Mouse (Mus musculus): ENCODE data around the gene Slc35c2. TPM values are rescaled to one million over a fixed set of nuclear protein-coding genes. Genes with fewer than 3 reads are reported as not detected.

Slc35c2 gene
- polyA plus RNA-seq, 1 experiment from 2014 or later = 38.0 TPM

DNA sequence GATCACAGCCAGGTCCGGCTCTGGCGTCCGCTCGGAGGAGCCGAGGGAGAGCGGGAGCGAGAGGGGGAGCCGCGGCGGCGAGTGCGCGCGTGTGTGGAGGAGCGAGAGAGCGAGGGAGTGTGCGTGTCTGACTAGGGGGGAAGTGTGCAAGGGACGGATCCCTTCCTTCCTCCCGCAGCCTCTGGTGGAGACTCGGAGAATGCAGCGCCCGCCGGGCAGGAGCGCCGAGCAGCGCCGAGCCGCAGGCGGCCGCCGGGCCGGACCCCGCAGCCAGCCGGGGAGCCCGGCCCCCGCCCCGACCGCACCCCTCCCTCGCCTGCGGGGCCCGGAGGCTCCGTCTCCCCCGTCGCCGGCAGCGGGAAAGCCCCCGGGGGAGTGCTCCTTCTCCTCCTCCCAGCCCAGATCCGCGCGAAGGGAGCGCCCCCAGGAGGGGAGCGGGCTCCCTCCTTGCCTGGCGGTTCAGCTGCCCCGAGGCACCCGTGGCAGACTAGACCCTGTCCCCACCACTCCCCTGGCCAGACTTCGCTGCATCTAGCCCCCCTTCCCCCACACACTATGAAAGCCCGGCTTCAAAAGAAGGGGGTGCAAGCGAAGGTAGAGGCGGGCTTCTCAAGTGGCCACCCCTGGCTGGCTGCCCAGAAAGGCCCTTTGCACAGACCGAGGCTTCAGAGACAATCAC is 52.9 kb downstream of the Slc35c2 start, which contains the start of gene Cdh22:
TSS of gene Cdh22 (minus strand) at position 241 of the 679 bp plus-strand sequence.
- Histone ChIP-seq H3K27me3 (ENCODE audit: control insufficient read depth, insufficient read depth, low read length) (peaks cover 98% of the 10 kb centered on the region), H3K9ac (ENCODE audit: low read length) (peak within 1 kb of the TSS; percentile 62), H3K9me3 (ENCODE audit: control insufficient read depth, low read length) (no peaks in the 10 kb centered on the region), H3K27ac (replicated peaks in 1 of 2; ENCODE audit: control insufficient read depth in 1 of 2, insufficient read depth in 1 of 2, low read depth in 2 of 2, low read length in 2 of 2) (no peak within 1 kb of the TSS), H3K4me1 (ENCODE audit: control insufficient read depth in 2 of 2, insufficient read depth in 2 of 2, low read length in 2 of 2) (peaks cover 0 to 18% of the 10 kb centered on the region in 2 experiments; a peak in 3 of 4 replicates), H3K4me3 (ENCODE audit: control insufficient read depth in 1 of 2, insufficient read depth in 1 of 2, low read depth in 1 of 2, low read length in 2 of 2) (peak within 1 kb of the TSS; percentile 49 to 59), H3K4me2 (ENCODE audit: low read length) (peak within 1 kb of the TSS; percentile 96), H3K36me3 (ENCODE audit: control insufficient read depth, insufficient read depth, low read length) (no peaks in the 10 kb centered on the region)
- ATAC-seq (ENCODE audit: insufficient number of reproducible peaks, insufficient read depth, low FRiP score, low read depth) = peak; percentile 38; the same call in 1 of the 2 replicates
- under 1% methylated on average over 38 of the region's 60 CpGs for WGBS

DNA sequence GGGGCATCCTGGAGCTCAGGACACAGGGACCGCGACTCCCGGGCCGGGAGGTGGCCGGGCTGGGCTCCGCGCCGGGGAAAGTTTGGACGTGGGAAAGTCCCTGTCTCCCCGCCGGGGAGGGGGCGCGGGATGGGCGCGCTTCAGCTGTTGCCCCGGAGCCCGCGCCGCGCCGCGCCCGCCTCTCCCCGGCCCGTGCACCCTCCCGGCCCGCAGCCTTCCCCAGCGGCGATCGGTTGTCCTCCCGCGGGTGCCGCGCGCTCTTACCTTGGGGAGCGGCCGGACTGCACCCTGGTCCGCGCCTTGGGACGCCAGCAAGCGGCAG is 53.4 kb downstream of the Slc35c2 start:
- Histone ChIP-seq H3K4me2 (ENCODE audit: low read length) (peak overlapping the region; percentile 96), H3K9me3 (ENCODE audit: control insufficient read depth, low read length) (no peaks in the 10 kb centered on the region), H3K27me3 (ENCODE audit: control insufficient read depth, insufficient read depth, low read length) (peaks cover 98% of the 10 kb centered on the region), H3K36me3 (ENCODE audit: control insufficient read depth, insufficient read depth, low read length) (no peaks in the 10 kb centered on the region), H3K4me3 (ENCODE audit: control insufficient read depth in 1 of 2, insufficient read depth in 1 of 2, low read depth in 1 of 2, low read length in 2 of 2) (peak overlapping the region; percentile 49 to 59), H3K4me1 (ENCODE audit: control insufficient read depth in 2 of 2, insufficient read depth in 2 of 2, low read length in 2 of 2) (peaks cover 0 to 18% of the 10 kb centered on the region in 2 experiments; a peak in 3 of 4 replicates), H3K9ac (ENCODE audit: low read length) (peak overlapping the region; percentile 62), H3K27ac (replicated peaks in 1 of 2; ENCODE audit: control insufficient read depth in 1 of 2, insufficient read depth in 1 of 2, low read depth in 2 of 2, low read length in 2 of 2) (no peak overlapping the region)
- under 1% methylated on average over 23 of the region's 41 CpGs for WGBS
- 0 out of 2 replicates have a peak, but pooled peaks have one; percentile 22 for ATAC-seq (ENCODE audit: insufficient number of reproducible peaks, insufficient read depth, low FRiP score, low read depth)

DNA sequence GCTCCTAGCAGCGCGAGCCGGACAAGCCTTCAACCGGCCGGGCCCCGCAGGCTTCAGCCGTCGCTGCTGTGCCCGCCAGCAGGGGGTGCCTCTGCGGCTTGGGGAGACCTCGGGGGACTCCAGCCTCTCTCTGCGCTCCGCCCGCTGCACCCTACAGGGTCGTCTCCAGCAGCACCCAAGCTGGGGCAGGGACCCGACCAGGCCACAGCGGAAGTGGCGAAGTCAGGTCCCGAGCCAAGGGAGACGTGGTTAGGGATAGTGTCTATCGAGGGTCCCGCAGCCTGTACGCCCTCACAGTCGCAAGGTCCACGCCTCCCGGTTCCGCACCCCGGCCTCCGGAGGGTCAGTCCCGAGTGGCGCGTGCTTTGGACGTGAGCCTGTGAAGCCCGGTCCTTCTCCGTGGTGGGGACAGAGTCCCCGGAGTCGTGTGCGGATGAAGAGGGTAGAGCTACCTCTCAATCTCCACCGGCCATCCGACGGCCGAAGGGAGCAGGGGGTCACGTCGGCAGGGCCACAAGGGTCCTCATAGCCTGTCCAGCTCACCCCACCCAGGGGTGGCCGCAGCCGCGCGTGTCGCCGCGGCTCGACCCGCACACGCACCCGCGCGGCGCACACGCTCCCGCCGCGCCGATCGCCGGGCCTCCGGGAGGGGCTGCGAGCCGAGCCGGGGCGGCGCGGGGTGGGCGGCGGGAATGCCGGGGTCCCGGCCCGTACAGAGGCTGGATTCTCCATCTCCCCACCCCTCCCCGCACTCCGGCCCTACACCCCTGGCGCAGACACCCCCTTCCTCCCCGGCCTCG is 54.0 kb downstream of the Slc35c2 start:
- Histone ChIP-seq H3K27ac (replicated peaks in 1 of 2; ENCODE audit: control insufficient read depth in 1 of 2, insufficient read depth in 1 of 2, low read depth in 2 of 2, low read length in 2 of 2) (no peak overlapping the region), H3K4me1 (ENCODE audit: control insufficient read depth in 2 of 2, insufficient read depth in 2 of 2, low read length in 2 of 2) (peaks cover 0 to 18% of the 10 kb centered on the region in 2 experiments; a peak in 3 of 4 replicates), H3K9ac (ENCODE audit: low read length) (peak overlapping the region; percentile 62), H3K9me3 (ENCODE audit: control insufficient read depth, low read length) (no peaks in the 10 kb centered on the region), H3K4me2 (ENCODE audit: low read length) (peak overlapping the region; percentile 96), H3K4me3 (ENCODE audit: control insufficient read depth in 1 of 2, insufficient read depth in 1 of 2, low read depth in 1 of 2, low read length in 2 of 2) (peak overlapping the region; percentile 49 to 59), H3K36me3 (ENCODE audit: control insufficient read depth, insufficient read depth, low read length) (no peaks in the 10 kb centered on the region), H3K27me3 (ENCODE audit: control insufficient read depth, insufficient read depth, low read length) (peaks cover 98% of the 10 kb centered on the region)
- ATAC-seq (ENCODE audit: insufficient number of reproducible peaks, insufficient read depth, low FRiP score, low read depth) = no peak
- WGBS = 2% methylated on average over 74 of the region's 82 CpGs

DNA sequence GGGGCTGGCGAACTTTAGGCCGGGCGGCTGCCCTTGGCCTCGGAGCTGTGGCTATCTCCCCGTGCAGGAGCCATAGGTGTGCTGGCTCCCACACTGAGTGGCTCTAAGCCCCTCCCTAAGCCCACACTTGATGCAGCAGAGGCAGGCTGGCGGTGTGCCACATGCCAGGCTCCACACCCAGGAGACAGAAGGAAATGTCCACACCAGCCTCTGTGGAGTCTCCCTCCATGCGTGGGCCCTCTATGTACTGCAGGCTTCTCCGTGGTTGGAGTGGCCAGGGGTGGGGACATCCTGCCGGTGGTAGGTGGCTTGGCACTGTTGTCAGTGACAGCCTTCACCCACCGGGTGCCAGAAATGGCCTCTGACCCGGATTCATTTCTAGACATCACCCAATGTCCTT is 58.6 kb downstream of the Slc35c2 start:
- ATAC-seq (ENCODE audit: insufficient number of reproducible peaks, insufficient read depth, low FRiP score, low read depth) = no peak
- Histone ChIP-seq H3K9me3 (ENCODE audit: control insufficient read depth, low read length) (no peaks in the 10 kb centered on the region), H3K27ac (replicated peaks in 1 of 2; ENCODE audit: control insufficient read depth in 1 of 2, insufficient read depth in 1 of 2, low read depth in 2 of 2, low read length in 2 of 2) (no peak overlapping the region), H3K4me2 (ENCODE audit: low read length) (no peak overlapping the region), H3K36me3 (ENCODE audit: control insufficient read depth, insufficient read depth, low read length) (no peaks in the 10 kb centered on the region), H3K4me3 (ENCODE audit: control insufficient read depth in 1 of 2, insufficient read depth in 1 of 2, low read depth in 1 of 2, low read length in 2 of 2) (no peak overlapping the region), H3K9ac (ENCODE audit: low read length) (no peak overlapping the region), H3K27me3 (ENCODE audit: control insufficient read depth, insufficient read depth, low read length) (peaks cover 87% of the 10 kb centered on the region), H3K4me1 (ENCODE audit: control insufficient read depth in 2 of 2, insufficient read depth in 2 of 2, low read length in 2 of 2) (peaks cover 0 to 8% of the 10 kb centered on the region in 2 experiments; a peak in 2 of 4 replicates)
- WGBS = 77% methylated on average over 11 of the region's 11 CpGs

Other genes with a start within 250 kb of the Slc35c2 start
- gene Cd40, start 232.2 kb downstream of the Slc35c2 start, polyA plus RNA-seq (2014; fragmentation: Nextera tagmentation; extraction: Ambion mirVana) = 5.8 and 8.6 TPM in 2 replicates
- gene 1700025C18Rik, start 197.1 kb downstream of the Slc35c2 start, polyA plus RNA-seq (2014; fragmentation: Nextera tagmentation; extraction: Ambion mirVana) = not detected in 2 replicates
- 0.11 TPM in 1 of 2 replicates, not detected in the other for gene Cdh22, start 53.0 kb downstream of the Slc35c2 start, polyA plus RNA-seq (2014; fragmentation: Nextera tagmentation; extraction: Ambion mirVana)
- gene Elmo2, start 38.6 kb upstream of the Slc35c2 start, polyA plus RNA-seq (2014; fragmentation: Nextera tagmentation; extraction: Ambion mirVana) = 40.1 and 44.9 TPM in 2 replicates
- 0.39 TPM in 1 of 2 replicates, not detected in the other for gene Zfp663, start 80.9 kb upstream of the Slc35c2 start, polyA plus RNA-seq (2014; fragmentation: Nextera tagmentation; extraction: Ambion mirVana)
- gene Zfp334, start 100.4 kb upstream of the Slc35c2 start, polyA plus RNA-seq (2014; fragmentation: Nextera tagmentation; extraction: Ambion mirVana) = 6.6 and 6.7 TPM in 2 replicates
- gene Ocstamp, start 112.5 kb upstream of the Slc35c2 start, polyA plus RNA-seq (2014; fragmentation: Nextera tagmentation; extraction: Ambion mirVana) = not detected in 2 replicates
- 0.11 and 0.26 TPM in 2 replicates for gene Slc13a3, start 185.4 kb upstream of the Slc35c2 start, polyA plus RNA-seq (2014; fragmentation: Nextera tagmentation; extraction: Ambion mirVana)
- 21.4 and 22.7 TPM in 2 replicates for gene Trp53rka, start 205.5 kb upstream of the Slc35c2 start, polyA plus RNA-seq (2014; fragmentation: Nextera tagmentation; extraction: Ambion mirVana)
- 4.0 and 4.2 TPM in 2 replicates for gene Slc2a10, start 215.9 kb upstream of the Slc35c2 start, polyA plus RNA-seq (2014; fragmentation: Nextera tagmentation; extraction: Ambion mirVana)

Measured in heart, embryonic 14.5 days (tissue).